Mouse (Mus musculus): ENCODE data around the gene Klf2. TPM values are rescaled to one million over a fixed set of nuclear protein-coding genes. Genes with fewer than 3 reads are reported as not detected.

Klf2 gene
- polyA plus RNA-seq, 1 experiment, result 9.8 TPM

DNA sequence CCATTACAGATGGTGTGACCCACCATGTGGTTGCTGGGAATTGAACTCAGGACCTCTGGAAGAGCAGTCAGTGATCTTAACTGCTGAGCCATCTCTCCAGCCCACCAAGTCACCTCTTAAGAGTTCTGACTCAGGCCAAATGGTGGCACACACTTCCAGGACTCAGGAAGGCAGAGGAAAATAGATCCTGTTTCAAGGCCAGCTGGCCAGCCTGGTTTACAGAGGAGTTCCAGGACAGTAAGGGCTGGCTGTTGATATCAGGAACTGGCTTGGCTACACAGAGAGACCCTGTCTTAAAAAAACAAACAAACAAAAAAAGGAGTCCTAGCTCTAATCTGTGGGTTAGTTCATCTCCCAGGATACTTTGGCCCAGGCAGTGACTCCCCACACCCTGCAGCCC lies 18.2 kb downstream of the Klf2 start:
- TF ChIP-seq MAX (IDR thresholded peaks at IDR 0.05; ENCODE audit: low read depth) (no peak), USF1 (IDR thresholded peaks at IDR 0.05; ENCODE audit: low read depth) (no peak), POLR2AphosphoS2 (IDR thresholded peaks at IDR 0.05; ENCODE audit: insufficient read length, low read depth) (no peak), E2F4 (IDR thresholded peaks at IDR 0.05; ENCODE audit: insufficient read depth) (no peak)
- no peaks in the 10 kb centered on the region for H3K36me3 ChIP-seq (ENCODE audit: control insufficient read depth, insufficient read depth)
- no peaks in the 10 kb centered on the region for H3K79me2 ChIP-seq (ENCODE audit: control insufficient read depth, insufficient read depth)
- H3K4me2 ChIP-seq (ENCODE audit: low read depth), result no peak overlapping the region
- H3ac ChIP-seq (ENCODE audit: control insufficient read depth, insufficient read length), result no peak overlapping the region
- H3K27me3 ChIP-seq (ENCODE audit: control insufficient read depth, insufficient read depth, insufficient read length), result no peaks in the 10 kb centered on the region
- no peak overlapping the region for H3K4me3 ChIP-seq

DNA sequence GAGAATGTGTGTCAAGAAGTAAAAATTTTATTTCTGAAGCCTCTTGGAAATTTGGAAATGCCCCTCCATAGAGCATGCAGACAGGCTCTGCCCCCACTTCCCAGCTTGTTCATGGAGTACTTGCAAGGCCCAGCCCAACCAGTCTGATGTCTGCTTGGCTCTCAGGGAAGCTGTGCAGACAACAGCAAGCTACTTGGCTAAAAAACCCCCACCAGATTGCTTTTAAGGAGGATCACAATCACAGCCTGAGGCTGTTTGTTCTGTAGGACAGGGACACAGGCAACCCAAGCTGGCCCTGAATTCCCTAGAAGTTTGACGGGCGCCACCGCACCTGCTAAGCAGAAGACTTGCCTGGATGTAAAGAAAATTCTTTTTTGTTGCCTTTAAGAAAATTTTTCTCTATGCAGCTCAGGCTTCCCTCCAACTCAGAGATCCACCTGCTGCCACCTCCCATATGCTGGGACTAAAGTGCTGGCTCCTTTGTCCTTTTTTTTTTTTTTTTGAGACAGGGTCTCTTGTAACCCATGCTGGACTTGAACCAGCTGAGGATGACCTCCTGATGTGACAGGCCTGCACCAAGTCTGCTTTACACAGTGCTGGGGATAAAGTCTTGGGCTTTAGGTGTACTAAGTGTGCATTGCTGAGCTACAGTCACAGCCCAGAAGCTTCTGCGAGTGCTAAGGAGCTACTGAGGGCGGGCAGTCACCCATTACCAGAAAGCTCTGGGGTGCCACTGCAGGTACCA lies 23.9 kb downstream of the Klf2 start:
- TF ChIP-seq TCF12 (IDR thresholded peaks at IDR 0.05; ENCODE audit: insufficient read depth, poor library complexity, severe bottlenecking) (no peak), REST (IDR thresholded peaks at IDR 0.05; ENCODE audit: insufficient read depth, insufficient read length) (no peak), MYOG (IDR thresholded peaks at IDR 0.05; ENCODE audit: control insufficient read depth in 1 of 3, insufficient read depth in 1 of 3, insufficient read length in 2 of 3, low read depth in 2 of 3) (no peak), E2F4 (IDR thresholded peaks at IDR 0.05; ENCODE audit: insufficient read depth) (no peak), CEBPB (IDR thresholded peaks at IDR 0.05; ENCODE audit: insufficient read depth, poor library complexity, severe bottlenecking) (no peak), SRF (IDR thresholded peaks at IDR 0.05; ENCODE audit: control insufficient read depth, insufficient read length, low read depth) (no peak), USF1 (IDR thresholded peaks at IDR 0.05; ENCODE audit: low read depth) (no peak), POLR2AphosphoS2 (IDR thresholded peaks at IDR 0.05; ENCODE audit: insufficient read length, low read depth) (no peak), MAX (IDR thresholded peaks at IDR 0.05; ENCODE audit: low read depth) (no peak), TCF3 (IDR thresholded peaks at IDR 0.05; ENCODE audit: insufficient read length, low read depth) (no peak), POLR2A (IDR thresholded peaks at IDR 0.05; ENCODE audit: insufficient read length, low read depth) (no peak), MYOD1 (IDR thresholded peaks at IDR 0.05; ENCODE audit: control insufficient read depth in 1 of 3, insufficient read length in 2 of 3, low read depth in 2 of 3) (no peak)
- no peak overlapping the region for H3K4me2 ChIP-seq (ENCODE audit: low read depth)
- H3ac ChIP-seq (ENCODE audit: control insufficient read depth, insufficient read length), result no peak overlapping the region
- no peaks in the 10 kb centered on the region for H3K27me3 ChIP-seq (ENCODE audit: control insufficient read depth, insufficient read depth, insufficient read length)
- H3K36me3 ChIP-seq (ENCODE audit: control insufficient read depth, insufficient read depth), result no peaks in the 10 kb centered on the region
- no peak overlapping the region for H3K4me3 ChIP-seq
- H3K79me2 ChIP-seq (ENCODE audit: control insufficient read depth, insufficient read depth), result no peaks in the 10 kb centered on the region

DNA sequence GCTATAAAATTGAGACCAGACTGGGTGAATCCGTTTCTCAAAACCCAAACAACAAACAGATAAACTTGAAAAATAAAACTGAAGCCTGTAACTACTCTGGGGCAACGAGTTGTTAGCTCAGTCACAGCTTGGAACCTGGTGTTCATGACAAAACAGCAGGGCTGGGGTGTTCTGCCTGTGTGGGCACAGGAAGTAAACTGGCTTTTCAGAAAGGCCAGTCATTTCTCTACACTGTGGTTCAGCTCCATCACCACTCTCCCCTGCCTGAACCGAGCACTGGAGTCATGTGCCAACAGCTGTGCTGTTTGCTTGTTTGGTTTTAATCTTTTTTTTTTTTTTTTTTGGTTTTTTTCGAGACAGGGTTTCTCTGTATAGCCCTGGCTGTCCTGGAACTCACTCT lies 24.9 kb downstream of the Klf2 start:
- H3K79me2 ChIP-seq (ENCODE audit: control insufficient read depth, insufficient read depth), result no peaks in the 10 kb centered on the region
- no peak overlapping the region for H3K4me3 ChIP-seq
- no peak for TF ChIP-seq TCF12 (IDR thresholded peaks at IDR 0.05; ENCODE audit: insufficient read depth, poor library complexity, severe bottlenecking)
- no peak for TF ChIP-seq POLR2AphosphoS2 (IDR thresholded peaks at IDR 0.05; ENCODE audit: insufficient read length, low read depth)
- no peak for TF ChIP-seq USF1 (IDR thresholded peaks at IDR 0.05; ENCODE audit: low read depth)
- no peak for TF ChIP-seq TCF3 (IDR thresholded peaks at IDR 0.05; ENCODE audit: insufficient read length, low read depth)
- no peak for TF ChIP-seq MYOG (IDR thresholded peaks at IDR 0.05; ENCODE audit: control insufficient read depth in 1 of 3, insufficient read depth in 1 of 3, insufficient read length in 2 of 3, low read depth in 2 of 3)
- TF ChIP-seq SRF (IDR thresholded peaks at IDR 0.05; ENCODE audit: control insufficient read depth, insufficient read length, low read depth), result no peak
- no peaks in the 10 kb centered on the region for H3K27me3 ChIP-seq (ENCODE audit: control insufficient read depth, insufficient read depth, insufficient read length)
- H3ac ChIP-seq (ENCODE audit: control insufficient read depth, insufficient read length), result no peak overlapping the region
- no peak overlapping the region for H3K4me2 ChIP-seq (ENCODE audit: low read depth)
- H3K36me3 ChIP-seq (ENCODE audit: control insufficient read depth, insufficient read depth), result no peaks in the 10 kb centered on the region

DNA sequence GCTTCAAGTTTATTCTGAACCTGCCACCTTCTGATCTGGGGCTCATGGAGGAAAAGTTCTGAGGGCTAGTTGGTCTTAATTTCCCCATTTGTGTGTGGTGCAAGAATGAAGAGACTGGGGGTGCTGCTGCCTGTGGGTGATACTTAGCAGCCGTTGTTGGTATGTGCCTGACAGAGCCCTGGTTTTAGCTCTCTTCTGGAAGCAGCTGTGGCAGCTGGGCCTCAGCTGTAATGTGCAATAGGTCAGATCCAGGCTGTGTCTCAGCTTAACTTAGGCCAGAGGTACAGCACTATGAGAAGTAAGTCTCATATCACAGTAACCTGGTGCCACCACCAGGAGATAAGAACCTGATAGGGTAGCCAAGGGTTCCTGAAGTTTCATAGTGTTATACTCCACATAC lies 28.7 kb downstream of the Klf2 start:
- Histone ChIP-seq H3ac (ENCODE audit: control insufficient read depth, insufficient read length) (no peak overlapping the region), H3K79me2 (ENCODE audit: control insufficient read depth, insufficient read depth) (no peaks in the 10 kb centered on the region), H3K36me3 (ENCODE audit: control insufficient read depth, insufficient read depth) (no peaks in the 10 kb centered on the region), H3K4me3 (no peak overlapping the region), H3K4me2 (ENCODE audit: low read depth) (no peak overlapping the region), H3K27me3 (ENCODE audit: control insufficient read depth, insufficient read depth, insufficient read length) (no peaks in the 10 kb centered on the region)
- TF ChIP-seq TCF12 (IDR thresholded peaks at IDR 0.05; ENCODE audit: insufficient read depth, poor library complexity, severe bottlenecking) (no peak), POLR2AphosphoS2 (IDR thresholded peaks at IDR 0.05; ENCODE audit: insufficient read length, low read depth) (no peak)

- Histone ChIP-seq H3K4me3 (no peak overlapping the region), H3K27me3 (ENCODE audit: control insufficient read depth, insufficient read depth, insufficient read length) (no peaks in the 10 kb centered on the region), H3K4me2 (ENCODE audit: low read depth) (no peak overlapping the region), H3K36me3 (ENCODE audit: control insufficient read depth, insufficient read depth) (no peaks in the 10 kb centered on the region), H3ac (ENCODE audit: control insufficient read depth, insufficient read length) (no peak overlapping the region), H3K79me2 (ENCODE audit: control insufficient read depth, insufficient read depth) (no peaks in the 10 kb centered on the region)
- TF ChIP-seq CEBPB (IDR thresholded peaks at IDR 0.05; ENCODE audit: insufficient read depth, poor library complexity, severe bottlenecking), result no peak
- no peak for TF ChIP-seq POLR2AphosphoS2 (IDR thresholded peaks at IDR 0.05; ENCODE audit: insufficient read length, low read depth)
- no peak for TF ChIP-seq SRF (IDR thresholded peaks at IDR 0.05; ENCODE audit: control insufficient read depth, insufficient read length, low read depth)
- TF ChIP-seq POLR2A (IDR thresholded peaks at IDR 0.05; ENCODE audit: insufficient read length, low read depth), result no peak
- TF ChIP-seq MAX (IDR thresholded peaks at IDR 0.05; ENCODE audit: low read depth), result no peak
Observed at GRCm38 (mm10) chr8:72348114-72348513, 29.3 kb downstream of the Klf2 start.

Measured in myocyte (in vitro differentiated cells).